Mouse (Mus musculus) left cerebral cortex, postnatal 36 days (tissue): Measurements from ENCODE around the gene Lama4. TPM values are rescaled to one million over a fixed set of nuclear protein-coding genes. Genes with fewer than 3 reads are reported as not detected.
A peak's percentile ranks its signal among the peaks of the same experiment; 100 is the strongest.

ENCODE experiments used
- DNase-seq, 2 experiments: peaks; one replicate each; pipeline ENCODE4 v3.0.0; 2021 to 2022; ENCODE audit warnings: low spot score in 2 of 2, mixed read lengths in 1 of 2
- intact Hi-C: fragments of 180-260 bp; cut with DNase I; formaldehyde crosslinking; loops from one replicate; pipeline ENCODE4 v1.15.1; 2025
- total RNA-seq, 2 experiments: library from RNA; stranded (reverse); gene quantifications; 2 replicates each; pipeline ENCODE4 v1.2.3; 2021

The Lama4 gene
- total RNA-seq, 2 experiments from 2014 or later: 10.1 to 13.0 TPM

DNA sequence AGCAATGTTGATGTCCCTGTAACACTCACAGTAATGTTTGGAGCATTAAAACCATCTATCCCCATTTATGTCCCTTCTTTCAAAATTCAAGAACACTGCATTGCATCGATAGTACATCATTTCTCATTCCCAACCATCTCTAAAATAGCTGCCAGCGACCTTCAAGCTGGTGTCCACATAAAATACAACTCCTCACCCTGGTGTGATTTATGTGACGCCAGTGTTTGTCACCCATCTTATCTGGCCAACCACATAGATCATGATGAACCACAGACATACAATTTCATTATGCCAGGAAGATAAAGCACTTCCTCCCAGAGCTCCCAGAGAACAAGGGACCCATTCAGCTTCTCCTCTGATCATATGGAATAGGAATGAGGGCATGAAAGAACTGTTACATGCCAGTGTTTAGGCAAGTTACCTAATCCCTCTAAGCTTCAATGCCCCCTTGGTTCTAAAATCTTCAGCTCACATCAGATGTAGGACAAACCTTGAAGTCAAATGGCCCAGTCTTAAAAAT lies 79.2 kb downstream of the Lama4 start:
- DNase-seq: no peak
- intact Hi-C loops: no loop called here

DNA sequence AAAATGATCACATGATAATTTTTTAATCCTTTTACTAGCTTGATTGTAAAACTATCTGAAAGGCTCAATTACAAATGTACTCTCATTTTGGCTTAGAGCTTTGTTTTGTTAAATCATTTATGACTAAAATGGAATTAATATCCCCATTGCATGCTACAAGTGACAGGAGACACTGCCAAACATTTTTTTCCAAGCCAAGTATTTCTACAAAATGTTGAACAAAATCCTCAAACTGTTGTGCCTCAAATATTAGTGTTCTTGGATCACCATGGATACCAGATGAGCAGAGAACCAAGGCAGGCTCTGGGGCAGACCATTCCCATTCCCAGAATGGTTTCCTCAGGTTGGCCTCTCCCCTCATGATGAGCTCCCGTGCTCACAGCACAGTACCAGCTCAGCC lies 79.8 kb downstream of the Lama4 start:
- DNase-seq: no peak
- intact Hi-C loops: no loop called here

DNA sequence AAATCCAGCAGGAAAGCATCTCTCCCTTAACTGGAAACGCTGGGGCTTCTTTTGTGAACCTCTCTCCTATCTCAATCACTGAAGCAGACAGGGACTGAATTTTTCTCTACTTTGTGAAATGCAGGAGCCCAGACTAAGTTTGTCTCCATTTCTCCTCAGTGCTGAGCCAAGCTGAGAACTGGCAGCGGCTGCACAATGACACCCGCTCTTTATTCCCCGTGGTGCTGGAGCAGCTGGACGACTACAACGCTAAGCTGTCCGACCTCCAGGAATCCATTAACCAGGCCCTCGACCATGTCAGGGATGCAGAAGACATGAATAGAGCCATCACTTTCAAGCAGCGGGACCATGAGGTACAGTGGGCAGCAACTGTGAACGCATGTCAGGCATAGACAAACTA lies 82.5 kb downstream of the Lama4 start:
- intact Hi-C loops: no loop called here
- DNase-seq: no peak

DNA sequence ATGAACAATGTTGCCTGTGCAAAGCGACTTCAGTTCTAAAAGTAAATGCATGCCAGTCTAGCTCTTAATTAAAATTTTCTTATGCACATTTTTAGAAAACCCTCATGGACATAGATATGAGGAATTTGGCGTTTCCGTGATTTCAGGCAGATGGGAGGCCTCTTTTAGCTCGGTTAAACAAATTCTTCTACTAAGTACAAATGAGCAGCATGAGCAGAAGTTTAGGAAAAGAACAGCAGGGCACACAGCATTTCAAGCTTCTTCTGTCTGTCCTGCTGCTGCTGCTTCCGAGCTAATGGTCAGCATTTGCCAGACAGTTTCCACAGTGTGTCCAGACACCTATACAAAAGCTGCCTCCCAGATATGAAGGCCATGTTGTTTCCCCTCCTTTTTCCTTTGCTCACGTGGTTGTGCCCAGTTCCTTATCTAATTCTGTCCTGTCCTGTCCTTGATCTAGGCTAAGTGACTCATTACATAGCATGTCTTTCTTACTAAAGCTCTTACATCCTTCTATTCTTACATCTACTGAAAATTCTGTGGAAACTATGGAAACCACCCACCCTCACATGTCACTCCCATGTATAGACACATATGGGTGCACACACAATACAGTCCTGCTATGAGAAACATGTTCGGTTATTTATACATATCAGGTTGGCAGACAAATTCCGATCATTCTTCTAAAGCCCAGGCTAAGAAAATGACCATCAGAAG lies 84.4 kb downstream of the Lama4 start:
- intact Hi-C loops: no loop called here
- DNase-seq: peak in 1 of 2 experiments; percentile 24

DNA sequence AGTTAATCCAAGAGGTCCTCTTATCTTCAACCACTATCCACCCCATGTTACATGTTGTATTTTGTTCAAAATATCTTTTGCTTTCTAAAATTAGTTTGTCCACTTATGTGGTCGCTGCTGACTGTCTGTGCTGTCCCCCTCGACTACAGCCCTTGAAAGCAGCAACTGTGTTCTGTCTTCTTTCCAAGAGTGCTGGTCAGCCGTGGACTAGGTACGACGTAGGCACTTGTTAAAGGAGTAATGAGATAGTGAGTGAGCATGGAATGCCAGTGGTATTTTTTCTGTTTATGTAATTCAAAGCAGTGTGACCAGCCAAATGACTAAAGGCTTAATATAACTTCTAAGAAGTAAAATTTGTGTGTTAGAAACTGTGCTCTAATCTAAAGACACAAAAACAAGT lies 90.7 kb downstream of the Lama4 start:
- no peak for DNase-seq
- intact Hi-C loops: no loop called here

DNA sequence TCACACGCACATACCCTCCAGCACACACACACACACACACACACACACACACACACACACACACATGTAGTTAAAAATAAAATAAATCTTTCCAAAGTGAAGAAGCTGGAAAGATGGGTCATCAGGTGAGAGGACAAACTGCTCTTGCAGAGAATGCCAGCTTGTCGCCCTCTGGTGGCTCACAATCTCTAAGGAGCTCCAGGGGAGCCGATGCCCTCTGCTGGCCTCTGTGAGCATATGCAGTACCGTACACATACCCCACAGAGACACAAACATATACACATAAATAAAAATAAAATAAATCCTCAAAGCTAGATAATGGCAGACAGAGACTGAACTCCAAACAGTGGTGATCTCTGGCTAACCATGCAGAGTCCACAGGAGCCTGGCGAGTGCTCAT lies 99.4 kb downstream of the Lama4 start:
- DNase-seq: no peak
- intact Hi-C loops: no loop called here

DNA sequence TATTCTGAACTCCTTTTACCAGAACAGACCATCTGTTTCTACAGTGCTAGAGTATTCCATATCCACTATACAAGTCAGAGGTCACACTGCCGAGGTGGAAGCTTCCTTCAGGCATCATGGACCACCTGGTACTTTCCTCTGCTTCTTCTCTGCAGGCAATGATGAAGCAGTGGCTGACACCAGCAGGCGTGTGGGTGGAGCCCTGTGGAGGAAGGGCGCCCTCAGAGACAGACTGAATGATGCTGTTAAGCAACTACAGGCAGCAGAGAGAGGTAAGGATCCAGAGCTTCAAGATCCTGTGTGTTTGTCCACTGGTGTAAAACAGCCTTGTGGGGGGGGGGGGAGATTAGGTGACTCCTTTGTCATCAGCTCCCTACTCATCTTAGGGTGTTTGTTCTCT lies 100.1 kb downstream of the Lama4 start:
- DNase-seq: no peak
- intact Hi-C loops: no loop called here

DNA sequence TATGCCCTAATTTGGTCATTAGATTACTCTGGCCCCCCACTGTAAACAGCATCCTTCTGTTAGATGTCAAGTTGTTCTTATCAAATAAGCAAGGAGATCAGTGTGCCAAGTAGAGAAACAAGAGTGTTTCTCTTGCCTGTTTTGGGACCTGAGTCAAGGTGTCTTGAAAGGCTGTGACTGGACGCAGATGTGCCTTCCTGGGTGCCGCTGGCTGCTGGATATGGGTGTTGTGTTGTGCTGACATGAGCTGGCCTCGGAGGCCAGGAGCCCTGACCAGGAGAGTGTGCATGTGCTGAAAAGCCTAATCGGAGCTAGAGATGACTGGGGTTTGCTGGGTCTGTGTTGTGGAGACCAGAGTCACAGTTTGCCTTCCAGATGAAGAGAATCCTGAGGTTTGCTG lies 100.7 kb downstream of the Lama4 start:
- intact Hi-C loops: no loop called here
- no peak for DNase-seq

DNA sequence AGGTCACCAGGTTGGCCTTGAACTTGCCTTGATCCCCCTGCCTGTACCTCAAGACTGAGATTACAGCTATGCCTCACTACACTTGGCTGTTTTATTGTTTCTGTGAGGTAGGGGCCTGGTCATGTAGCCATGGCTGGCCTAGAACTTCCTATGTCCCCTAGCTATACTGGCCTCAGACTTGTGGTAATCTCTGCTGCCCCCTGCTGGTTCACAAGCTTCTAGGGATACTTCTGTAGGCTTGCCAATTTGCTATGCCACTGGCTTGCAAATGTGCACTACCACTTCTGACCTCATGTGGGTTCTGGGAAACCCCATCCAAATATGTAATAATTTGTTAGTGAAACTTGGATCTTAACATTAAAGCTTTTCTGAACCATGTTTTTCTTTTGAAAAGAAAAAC lies 101.6 kb downstream of the Lama4 start:
- intact Hi-C loops: no loop called here
- peak; percentile 25 to 47 for DNase-seq

DNA sequence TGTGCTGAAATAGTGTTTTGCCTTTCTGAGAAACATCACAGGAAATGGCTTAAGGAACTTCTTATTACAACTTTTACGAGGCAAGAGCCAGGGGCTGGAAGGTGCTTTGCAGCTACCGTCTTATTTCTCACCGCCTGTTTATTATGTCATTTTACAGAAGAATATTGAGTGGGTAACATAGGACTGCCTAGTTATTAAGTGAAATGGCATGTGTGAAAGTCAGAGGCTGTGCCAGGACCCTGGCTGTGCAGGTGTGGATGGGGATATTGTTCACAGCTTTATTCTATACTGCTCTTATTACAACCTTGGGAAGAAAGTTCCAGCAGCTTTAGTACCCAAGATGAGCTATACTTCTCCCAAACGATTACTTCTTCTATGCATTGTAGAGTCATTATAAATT lies 106.7 kb downstream of the Lama4 start:
- DNase-seq: no peak
- intact Hi-C loops: no loop called here

DNA sequence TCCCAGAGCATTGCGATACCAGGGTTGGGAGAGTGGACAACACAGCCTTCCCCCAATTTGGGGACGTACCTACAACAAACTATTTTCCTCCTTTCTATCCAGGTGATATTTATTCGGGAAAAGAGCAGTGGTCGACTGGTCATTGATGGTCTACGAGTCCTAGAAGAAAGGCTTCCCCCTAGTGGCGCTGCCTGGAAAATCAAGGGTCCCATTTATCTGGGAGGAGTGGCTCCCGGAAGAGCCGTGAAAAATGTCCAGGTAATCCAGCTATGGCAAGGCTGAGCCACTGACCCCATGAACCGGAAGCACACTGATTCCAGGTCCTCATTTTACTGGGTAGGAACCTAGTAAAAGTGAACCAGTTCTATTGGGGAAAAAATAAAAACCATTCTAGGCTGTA lies 131.7 kb downstream of the Lama4 start:
- intact Hi-C loops: no loop called here
- DNase-seq: no peak

DNA sequence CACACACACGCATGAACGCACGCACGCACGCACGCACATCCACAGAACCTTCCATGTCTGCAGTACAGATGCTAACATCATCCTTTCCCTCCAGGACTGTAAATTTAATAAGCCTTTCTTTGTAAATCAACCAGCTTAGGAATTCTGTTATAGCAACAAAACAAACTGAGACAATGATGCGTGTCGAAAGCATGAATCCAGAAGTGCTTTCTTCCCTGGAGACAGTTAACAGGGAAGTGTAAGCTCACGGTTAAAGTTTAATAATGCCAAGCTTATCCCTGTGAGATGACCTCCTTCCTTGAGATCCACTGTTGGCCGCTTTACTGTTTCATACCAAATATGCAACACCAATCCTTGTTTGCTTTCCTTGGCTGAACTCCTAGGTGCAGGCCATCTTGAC lies 133.4 kb downstream of the Lama4 start:
- DNase-seq: no peak

DNA sequence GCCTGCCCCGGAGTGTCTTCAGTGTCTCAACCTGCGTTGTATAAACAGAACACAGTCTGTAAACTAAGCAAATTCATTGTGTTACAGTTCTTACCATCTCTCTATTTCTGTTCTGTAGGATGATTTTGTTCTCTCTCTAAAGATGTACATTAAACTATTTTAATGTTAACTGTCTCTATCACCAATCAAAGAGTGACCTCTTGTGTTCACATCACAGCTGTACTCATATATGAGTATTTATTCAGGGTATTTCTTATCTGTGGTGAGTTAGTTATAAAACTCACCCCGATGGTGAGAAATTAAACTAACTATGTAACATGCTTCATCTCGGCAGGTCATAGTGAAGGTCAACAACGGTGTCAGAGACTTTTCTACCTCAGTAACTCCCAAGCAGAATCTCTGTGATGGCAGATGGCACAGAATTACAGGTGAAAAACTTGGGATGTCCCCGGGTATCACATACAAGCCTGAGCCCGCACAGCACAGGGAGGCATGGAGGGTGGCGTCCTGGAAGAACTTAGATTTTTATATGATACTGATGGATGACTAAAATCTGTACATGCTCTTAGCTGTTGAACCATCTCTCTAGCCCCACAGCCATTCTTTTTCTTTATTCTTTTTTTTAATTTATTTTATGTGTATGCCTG lies 139.6 kb downstream of the Lama4 start:
- intact Hi-C loops: no loop called here
- no peak for DNase-seq

More for the DNA sequence above, 133.4 kb downstream of the Lama4 start:
- intact Hi-C loops: no loop called here

DNA sequence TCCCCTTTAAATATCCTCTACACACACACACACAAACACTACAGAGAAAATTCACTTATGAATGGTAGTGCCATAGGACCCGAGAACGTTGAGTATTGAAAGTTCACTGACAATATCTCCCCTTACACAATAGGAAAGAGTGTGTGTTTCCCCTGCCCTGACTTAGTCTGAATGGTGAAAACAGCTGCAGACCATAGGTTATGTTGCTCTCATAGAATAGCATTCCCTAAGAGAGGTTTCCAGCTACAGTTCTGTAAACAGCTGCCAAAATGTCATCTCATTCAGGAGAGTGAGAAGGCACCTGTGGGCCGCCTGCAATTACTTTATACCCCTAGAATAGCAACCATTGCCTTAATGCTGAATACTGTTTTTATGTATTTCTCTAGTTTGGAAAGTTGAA lies 141.1 kb downstream of the Lama4 start:
- DNase-seq: no peak
- intact Hi-C loops: no loop called here

DNA sequence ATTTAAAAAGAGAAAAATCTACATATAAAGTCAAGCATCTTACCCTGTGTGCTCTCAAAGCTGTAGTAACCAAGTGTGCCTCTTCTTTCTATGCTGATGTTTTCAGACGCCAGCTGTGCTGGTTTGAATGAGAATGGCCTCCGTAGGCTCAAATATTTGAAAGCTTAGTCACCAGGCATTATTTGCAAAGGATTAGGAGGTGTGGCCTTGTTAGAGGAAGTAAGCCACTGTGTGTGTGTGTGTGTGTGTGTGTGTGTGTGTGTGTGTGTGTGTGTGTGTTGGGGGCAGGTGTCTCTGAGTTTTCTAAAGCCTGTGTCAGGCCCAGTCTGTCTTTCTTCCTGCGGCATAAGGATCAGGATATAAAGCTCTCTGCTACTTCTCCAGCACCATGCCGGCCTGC lies 141.6 kb downstream of the Lama4 start:
- DNase-seq: no peak
- intact Hi-C loops: no loop called here

DNA sequence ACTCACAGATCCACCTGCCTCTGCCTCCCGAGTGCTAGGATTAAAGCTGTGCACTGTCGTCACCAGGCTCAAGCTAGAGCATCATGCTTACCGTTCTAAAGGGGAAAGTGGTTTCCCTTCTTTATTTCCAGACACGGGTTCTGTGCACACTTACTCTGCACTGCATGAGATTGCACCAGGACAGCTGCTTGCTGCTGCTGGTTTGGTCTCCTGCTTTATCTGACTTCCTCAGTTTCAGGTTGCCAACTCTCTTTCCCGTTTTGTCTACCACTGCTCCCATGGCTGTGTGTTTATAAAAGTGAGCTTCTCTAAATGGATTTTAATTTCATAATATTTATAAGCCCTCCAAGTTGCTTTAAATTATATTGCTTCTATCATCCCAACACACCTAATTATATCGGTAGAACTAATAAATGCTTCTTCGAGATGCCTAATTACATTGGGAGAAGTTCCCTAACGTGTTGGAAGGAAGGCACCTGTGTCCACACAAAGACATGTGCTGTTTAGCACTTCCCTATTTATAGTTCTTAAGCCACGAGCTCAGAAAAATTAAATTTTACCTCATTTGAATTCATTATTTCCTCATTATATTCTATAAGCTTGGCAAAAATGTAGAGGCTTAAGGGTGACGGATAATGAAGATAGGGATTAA lies 143.6 kb downstream of the Lama4 start:
- intact Hi-C loops: no loop called here
- no peak for DNase-seq

DNA sequence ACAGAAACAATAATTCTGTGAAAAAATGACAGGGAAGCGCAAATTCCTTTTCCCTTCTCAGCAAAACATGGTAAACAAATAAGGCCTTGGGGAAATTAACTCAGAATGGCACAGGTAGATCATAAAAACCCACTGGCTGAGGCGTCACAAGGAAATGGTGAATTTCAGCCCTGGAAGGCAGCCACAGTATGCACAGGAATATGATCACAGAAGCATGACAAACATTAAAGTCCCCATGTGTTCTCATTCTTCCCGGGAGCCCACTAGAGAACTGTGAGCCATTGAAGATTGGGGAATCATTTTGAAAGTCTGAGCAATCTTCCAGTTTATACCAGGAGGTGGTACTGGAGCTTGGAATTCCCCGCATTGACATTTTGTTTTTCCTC lies 144.2 kb downstream of the Lama4 start:
- intact Hi-C loops: no loop called here
- DNase-seq: no peak

DNA sequence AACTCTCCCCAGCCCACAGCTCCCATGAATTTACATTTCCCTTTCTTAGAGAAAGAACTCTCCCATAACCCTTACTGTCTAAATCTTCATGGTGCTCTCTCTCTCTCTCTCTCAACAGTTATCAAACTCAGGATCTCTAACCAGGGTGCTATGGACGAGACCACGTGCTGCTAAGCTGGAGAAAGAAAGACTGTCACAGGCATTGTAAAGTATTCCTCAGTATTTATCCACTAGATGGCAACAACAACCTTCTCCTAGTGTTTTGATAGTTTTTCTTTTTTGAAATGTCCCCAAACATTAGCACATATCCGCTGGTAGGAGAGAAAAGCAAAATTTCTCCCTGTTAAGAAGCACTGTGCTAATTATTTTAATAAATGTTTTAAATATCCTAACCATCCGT lies 156.1 kb downstream of the Lama4 start:
- DNase-seq: no peak
- intact Hi-C loops: no loop called here

DNA sequence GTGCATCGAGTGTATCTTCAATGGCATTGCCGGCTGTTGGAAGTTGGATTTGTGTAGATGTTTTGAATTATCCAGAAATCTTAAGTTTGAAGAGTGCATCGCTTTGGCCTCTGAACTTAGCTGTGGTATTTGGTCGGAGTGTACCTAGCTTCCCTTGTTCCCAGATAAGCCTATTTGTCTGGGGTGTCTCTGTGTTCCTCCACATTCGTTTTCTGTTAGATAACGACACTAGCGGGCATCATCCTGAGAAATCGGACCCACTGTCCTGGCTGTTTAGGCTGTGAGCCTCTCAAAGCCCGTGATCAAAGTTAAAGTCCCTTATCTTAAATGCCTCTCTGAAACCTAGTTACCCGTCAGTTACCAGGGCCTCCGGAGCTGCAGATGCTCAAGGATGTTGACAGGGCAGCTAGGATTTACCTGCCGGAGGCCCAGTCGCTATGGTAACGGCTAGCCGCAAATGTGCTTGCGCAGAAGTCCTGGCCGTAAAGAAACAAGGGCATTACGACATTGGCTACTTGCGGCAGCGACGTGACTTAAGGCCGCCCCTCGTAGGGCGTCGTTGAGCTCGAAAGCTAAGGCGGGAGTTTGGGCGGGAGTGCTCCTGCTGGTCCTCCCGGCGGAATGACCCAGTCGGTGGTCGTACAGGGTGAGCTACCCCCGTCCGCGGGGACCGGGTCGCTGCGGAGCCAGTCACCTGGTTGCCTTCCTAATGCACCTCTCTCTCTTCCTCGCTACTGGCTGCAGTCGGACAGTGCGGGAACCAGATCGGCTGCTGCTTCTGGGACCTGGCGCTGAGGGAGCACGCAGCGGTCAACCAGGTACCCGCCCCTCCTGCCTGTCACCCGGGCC lies 168.4 kb downstream of the Lama4 start, which contains the start of the genes Fam229b and Tube1:
Gene Fam229b, minus strand, starts transcription at position 453 of the 849 bp plus-strand sequence.
Gene Tube1, plus strand, starts transcription at position 515 of the 849 bp plus-strand sequence.
- peak; percentile 92 to 93 for DNase-seq
- intact Hi-C loops: no loop called here

DNA sequence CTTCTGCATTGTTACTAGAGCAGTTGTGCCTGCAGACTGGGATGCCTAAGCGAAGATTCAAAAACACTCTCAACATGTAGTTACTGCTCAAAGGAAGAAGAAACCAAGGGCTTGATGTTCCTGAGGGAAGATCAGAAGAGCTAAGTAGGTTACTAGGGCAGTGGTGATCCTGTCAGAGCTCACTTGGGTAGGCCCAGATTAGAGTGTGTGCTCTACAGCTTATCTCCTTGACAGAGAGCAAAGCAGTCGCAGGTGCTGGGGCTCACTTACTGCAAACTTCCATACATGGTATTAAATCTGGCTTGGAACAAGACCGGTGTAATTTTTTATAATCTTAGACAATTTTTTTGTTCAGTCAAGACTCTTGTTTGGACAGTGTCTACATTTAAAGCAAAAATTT lies 172.5 kb downstream of the Lama4 start:
- no peak for DNase-seq
- intact Hi-C loops: no loop called here
